9 mouse cellular contexts compared by ENCODE assay signal in genomic region chr12:84060946-84061345, GRCm38 (mm10). TPM values are rescaled to one million over a fixed set of nuclear protein-coding genes. Genes with fewer than 3 reads are reported as not detected.
DNase-seq lines count a peak whose midpoint lies in the region; ATAC-seq and TF ChIP-seq lines count a peak whose summit lies in the region.
"Had no signal": no experiment of that assay in that cellular context is flagged by ENCODE, and none has a peak within 500 bp of the region (broad histone marks: within the 10 kb centered on the region; RNA-seq: fewer than 3 reads in every experiment).

No protein-coding gene starts in this region.

- TF ChIP-seq CTCF in G1E (IDR thresholded peaks at IDR 0.05; ENCODE audit: low read depth, low read length): peak; percentile 38; the same call in 1 of the 2 replicates

- intact Hi-C loops in heart, postnatal 10 days (cut with DNase I): loop anchor here (2.0 to 5.0 kb wide), 2 partner anchors 88 to 349 kb away; no protein-coding TSS in a partner anchor
- intact Hi-C loops in heart, postnatal 36 days (cut with DNase I): loop anchor here (1.0 to 10.0 kb wide), 2 partner anchors 89 to 346 kb away; no protein-coding TSS in a partner anchor

- peaks cover 3% of the 10 kb centered on the region for H3K4me1 ChIP-seq in G1E (ENCODE audit: insufficient read depth, low read depth, low read length)
- H3K4me1 ChIP-seq: liver, embryonic 13.5 days had no signal

- H3K27me3 ChIP-seq in G1E (ENCODE audit: insufficient read depth, low read length): peaks cover 36% of the 10 kb centered on the region

- DNase-seq in heart, postnatal 10 days: peak; percentile 6 to 57
- no peak for DNase-seq in heart, postnatal 36 days
- DNase-seq in A20 (ENCODE audit: low read depth, low spot score): peak; percentile 63
- no peak for DNase-seq in G1E (ENCODE audit: low spot score)
- peak; percentile 68 for DNase-seq in induced T-regulatory cell, adult 2 months (ENCODE audit: low read depth)
- DNase-seq in urinary bladder, postnatal 10 days (ENCODE audit: low spot score): no peak
- no peak for DNase-seq in adrenal gland, adult 2 months
- DNase-seq: liver, embryonic 13.5 days had no signal

- ATAC-seq in G1E (ENCODE audit: extremely low read depth, insufficient number of reproducible peaks, low FRiP score, poor library complexity, severe bottlenecking): no peak; the same call in 1 of the 2 replicates

- no peaks in the 10 kb centered on the region for H3K36me3 ChIP-seq in G1E (replicated peaks)
- H3K36me3 ChIP-seq: liver, embryonic 13.5 days had no signal

- H3K4me3 ChIP-seq in G1E (ENCODE audit: low read depth, low read length): no peak overlapping the region
- H3K4me3 ChIP-seq: liver, embryonic 13.5 days had no signal

- peaks cover 3% of the 10 kb centered on the region; the same call in 1 of the 2 replicates for H3K9me3 ChIP-seq in G1E (replicated peaks)
- H3K9me3 ChIP-seq: liver, embryonic 13.5 days had no signal

RNA-seq across cellular contexts. Expression of gene Acot5, which starts 8.2 kb away (rescaled TPM):
- not detected for total RNA-seq in heart, postnatal 10 days (2021)
- not detected for total RNA-seq in heart, postnatal 36 days (2021)
- total RNA-seq in G1E (2014; fragmentation: Nextera tagmentation) (not detected in 2 replicates), G1E (2017) (not detected in 2 replicates)
- not detected in 2 replicates for polyA plus RNA-seq in G1E (2012)
- under 1 TPM; 0.23 to 0.35 TPM for total RNA-seq in adrenal gland, adult 2 months (2021)
- 0.19 and 0.52 TPM in 2 replicates for polyA plus RNA-seq in adrenal gland, adult 2 months (2012; rRNA removed)
- polyA plus RNA-seq: liver, embryonic 13.5 days had no signal

RNA-seq across cellular contexts. Expression of gene Acot3, which starts 9.0 kb away (rescaled TPM):
- total RNA-seq in heart, postnatal 10 days (2021): 1 to 10 TPM; 2.6 to 3.7 TPM
- total RNA-seq in heart, postnatal 36 days (2021): 1 to 10 TPM; 1.9 TPM
- not detected in 2 replicates for total RNA-seq in G1E (2014; fragmentation: Nextera tagmentation)
- not detected in 2 replicates for total RNA-seq in G1E (2017)
- polyA plus RNA-seq in G1E (2012): 0.03 TPM in 2 replicates
- under 1 TPM; 0.14 to 0.46 TPM for total RNA-seq in adrenal gland, adult 2 months (2021)
- polyA plus RNA-seq in adrenal gland, adult 2 months (2012; rRNA removed): 0.47 and 1.0 TPM in 2 replicates

RNA-seq across cellular contexts. Expression of gene Gm49366, which starts 22.2 kb away (rescaled TPM):
- total RNA-seq in heart, postnatal 10 days (2021): not detected
- total RNA-seq in heart, postnatal 36 days (2021): under 1 TPM in 1 of 2 experiments, not detected in 1; 0.76 TPM
- total RNA-seq in G1E (2014; fragmentation: Nextera tagmentation) (not detected in 2 replicates), G1E (2017) (not detected in 2 replicates)
- polyA plus RNA-seq in G1E (2012): not detected in 2 replicates
- not detected for total RNA-seq in adrenal gland, adult 2 months (2021)
- polyA plus RNA-seq in adrenal gland, adult 2 months (2012; rRNA removed): not detected in 2 replicates
- polyA plus RNA-seq: heart, embryonic 16.5 days had no signal

RNA-seq across cellular contexts. Expression of gene Acot4, which starts 22.8 kb away (rescaled TPM):
- total RNA-seq in heart, postnatal 10 days (2021): 1 to 10 TPM; 1.6 to 2.0 TPM
- total RNA-seq in heart, postnatal 36 days (2021): 1 to 10 TPM; 1.2 to 1.3 TPM
- total RNA-seq in G1E (2014; fragmentation: Nextera tagmentation) (not detected in 2 replicates), G1E (2017) (0.05 and 0.06 TPM in 2 replicates)
- polyA plus RNA-seq in G1E (2012): not detected in 2 replicates
- 1 to 10 TPM; 2.3 to 3.1 TPM for total RNA-seq in adrenal gland, adult 2 months (2021)
- 5.0 and 5.6 TPM in 2 replicates for polyA plus RNA-seq in adrenal gland, adult 2 months (2012; rRNA removed)

RNA-seq across cellular contexts. Expression of gene Acot6, which starts 39.5 kb away (rescaled TPM):
- total RNA-seq in heart, postnatal 10 days (2021): 1 to 10 TPM; 3.3 to 3.8 TPM
- total RNA-seq in heart, postnatal 36 days (2021): 1 to 10 TPM; 1.7 to 3.3 TPM
- total RNA-seq in G1E (2014; fragmentation: Nextera tagmentation) (not detected in 2 replicates), G1E (2017) (0.12 and 0.33 TPM in 2 replicates)
- not detected in 2 replicates for polyA plus RNA-seq in G1E (2012)
- total RNA-seq in adrenal gland, adult 2 months (2021): 1 to 10 TPM; 3.9 to 6.0 TPM
- 4.6 and 5.6 TPM in 2 replicates for polyA plus RNA-seq in adrenal gland, adult 2 months (2012; rRNA removed)

Comparison
In these comparisons a context has a peak if more than half of its experiments do, and no peak if none do; other contexts are left out.
1. DNase-seq: peak in heart, postnatal 10 days (2 of 2), A20 (single experiment) and induced T-regulatory cell, adult 2 months (single experiment); none in heart, postnatal 36 days (0 of 2), G1E (single experiment), urinary bladder, postnatal 10 days (single experiment) and adrenal gland, adult 2 months (single experiment).